Mouse (Mus musculus) thymus, adult 18-20 months (tissue): Measurements from ENCODE around the gene Lrch1.

Experiments
- DNase-seq, 2 experiments: peaks; one replicate each; pipeline ENCODE4 v3.0.0; 2022; ENCODE audit warnings: mixed read lengths in 2 of 2

Lrch1 gene

GRCm38 (mm10) chr14:74947376-74948013 is at the start of gene Lrch1:
TSS of gene Lrch1 (minus strand) at chr14:74947876.
- DNase-seq, result peak; percentile 74 to 81

DNA sequence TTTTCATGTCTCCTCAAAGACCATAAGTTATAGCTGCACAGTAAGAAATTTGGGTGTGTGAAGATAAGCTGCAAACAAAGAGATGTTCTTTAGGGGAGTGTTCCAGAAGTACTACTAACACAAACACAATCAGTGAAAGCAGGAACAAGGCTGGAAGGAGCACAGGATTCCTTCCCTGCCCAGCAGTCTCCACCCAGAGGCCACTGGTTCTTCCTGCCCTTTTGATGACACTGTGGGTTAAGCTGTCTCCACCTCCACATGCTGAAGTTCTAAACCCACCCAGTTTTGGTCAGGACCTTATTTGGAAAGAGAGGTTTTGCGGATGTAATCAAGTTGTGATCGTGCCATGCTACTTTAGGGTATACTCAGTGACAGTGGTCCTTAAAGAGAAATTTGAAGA is 49.4 kb upstream of the Lrch1 start:
- DNase-seq, result no peak

DNA sequence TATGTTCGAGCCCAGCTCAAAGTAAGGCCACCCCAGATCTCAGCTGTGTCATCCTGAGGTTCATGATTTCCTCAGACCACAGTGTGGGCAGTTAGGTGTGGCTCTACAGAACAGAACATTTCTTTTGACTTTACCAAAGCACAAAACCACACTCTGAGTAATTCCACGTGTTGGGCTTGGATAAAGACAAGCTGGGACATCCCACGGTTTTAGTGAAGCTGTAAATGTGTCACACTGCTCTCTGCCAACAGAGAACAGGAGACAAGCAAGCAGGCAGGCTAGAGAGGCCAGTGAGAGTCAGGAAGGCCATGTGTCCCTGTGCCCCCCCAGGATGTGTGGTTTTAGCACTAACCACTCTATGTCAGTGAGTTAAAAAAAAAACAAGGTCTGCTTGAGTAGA is 48.9 kb upstream of the Lrch1 start:
- DNase-seq, result no peak

DNA sequence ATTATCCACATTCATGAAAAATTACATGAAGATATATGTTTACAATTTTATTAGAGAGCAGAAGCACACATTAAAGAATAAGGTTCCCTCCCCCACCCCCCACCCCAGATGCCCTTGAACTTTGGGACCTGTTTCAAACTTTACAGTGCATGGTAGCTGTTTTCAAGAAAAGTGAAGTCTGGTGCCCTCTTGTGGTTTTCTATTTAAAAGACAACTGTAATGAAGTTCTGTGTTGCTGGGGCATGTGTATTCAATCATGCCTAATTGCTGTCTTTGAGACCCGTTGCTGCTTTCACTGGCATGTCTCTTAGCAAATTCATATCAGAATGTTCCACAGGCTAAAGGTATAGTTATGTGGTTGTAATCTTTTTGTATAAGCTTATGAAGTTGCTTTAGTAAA is 42.8 kb upstream of the Lrch1 start:
- no peak for DNase-seq

GRCm38 (mm10) chr14:74989909-74990308 is 42.2 kb upstream of the Lrch1 start:
- DNase-seq, result no peak

DNA sequence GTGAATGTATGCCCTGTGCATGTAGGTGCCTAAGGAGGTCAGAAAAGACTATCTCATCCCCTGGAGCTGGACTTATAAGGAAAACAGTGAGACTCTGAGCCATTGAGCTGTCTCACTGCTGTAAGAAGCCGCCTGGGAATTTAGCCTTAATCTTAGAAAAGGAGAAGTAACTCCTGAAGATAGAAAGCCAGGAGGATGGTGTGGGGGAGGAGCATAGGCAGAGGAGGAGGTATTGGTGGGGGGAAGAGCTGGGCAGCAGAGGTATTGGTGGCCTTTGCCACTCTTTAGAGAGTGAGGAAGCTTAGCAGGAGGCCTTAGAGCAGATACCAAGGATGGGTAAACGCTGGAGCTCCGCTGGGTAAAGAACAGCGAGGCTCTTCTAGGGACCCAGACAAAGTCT is 41.6 kb upstream of the Lrch1 start:
- no peak for DNase-seq

- DNase-seq, result no peak
These were observed 38.9 kb upstream of the Lrch1 start for GRCm38 (mm10) chr14:74986527-74986926.

- DNase-seq, result no peak
These were observed 38.0 kb upstream of the Lrch1 start for GRCm38 (mm10) chr14:74985658-74986057.

- no peak for DNase-seq
These were observed 37.2 kb upstream of the Lrch1 start for GRCm38 (mm10) chr14:74984817-74985391.

DNA sequence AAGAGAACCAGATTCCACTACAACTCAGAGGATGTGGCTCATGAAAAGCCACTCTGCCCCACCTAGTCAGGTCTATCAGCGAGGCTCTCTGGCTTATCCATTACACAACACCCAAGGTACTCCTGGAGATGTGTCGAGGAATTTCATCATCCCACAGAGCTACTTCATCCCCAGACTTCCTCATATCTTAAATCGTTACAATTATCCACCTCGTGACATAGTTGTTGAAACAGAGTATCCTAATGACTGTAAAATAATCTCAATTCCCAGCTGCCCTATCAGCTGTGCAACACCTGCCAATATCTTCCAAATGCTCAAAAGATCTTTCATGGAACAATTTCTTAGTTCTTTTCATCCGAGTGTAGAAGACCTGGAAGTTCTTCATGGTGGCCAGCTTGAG is 35.4 kb upstream of the Lrch1 start:
- DNase-seq, result no peak

- DNase-seq, result no peak
These were observed 33.3 kb upstream of the Lrch1 start for GRCm38 (mm10) chr14:74981016-74981415.

GRCm38 (mm10) chr14:74976972-74977371 is 29.3 kb upstream of the Lrch1 start:
- DNase-seq, result no peak

DNA sequence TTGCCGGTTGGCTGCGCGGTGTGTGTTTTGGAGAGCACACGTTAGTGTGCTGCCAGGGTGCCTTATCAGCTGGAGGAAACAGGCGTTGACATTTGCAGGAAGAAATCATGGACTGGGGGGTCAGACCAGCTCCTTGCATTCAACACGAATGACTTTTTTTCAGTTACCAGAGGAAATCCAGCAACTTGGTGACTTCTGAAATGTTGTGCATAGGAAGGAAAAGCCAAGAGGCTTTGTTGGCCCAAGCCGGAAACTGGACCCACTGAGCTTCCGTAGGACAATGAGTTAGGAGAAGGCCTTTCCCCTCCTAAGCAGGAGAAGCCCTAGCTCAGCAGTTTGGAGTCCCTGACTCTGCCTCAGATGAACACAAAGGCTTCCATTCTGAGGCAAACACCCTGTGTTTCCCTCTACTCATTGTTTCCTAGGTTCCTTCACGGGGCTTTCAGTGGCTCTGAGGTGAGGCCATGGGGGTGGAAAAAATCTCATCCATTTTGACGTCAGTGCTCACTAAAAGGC is 26.5 kb upstream of the Lrch1 start:
- no peak for DNase-seq

DNA sequence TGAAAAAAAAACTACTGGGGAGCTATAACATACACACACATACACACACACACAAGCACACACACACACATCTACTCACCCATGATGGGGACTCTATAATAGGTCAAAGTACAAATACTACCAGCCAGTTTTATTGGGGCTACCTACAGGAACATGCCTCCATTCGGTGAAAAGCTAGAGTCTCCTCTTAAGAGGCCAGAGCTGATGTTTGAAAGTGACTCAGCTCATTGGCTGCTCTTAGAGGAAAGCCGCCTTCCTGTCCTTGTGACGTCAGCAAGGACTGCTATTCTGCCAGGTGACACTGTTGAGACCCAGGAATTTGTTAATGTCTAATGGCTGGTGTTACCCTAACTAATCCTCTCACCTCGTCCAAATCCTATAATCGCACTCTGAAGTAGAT is 25.0 kb upstream of the Lrch1 start:
- no peak for DNase-seq

DNA sequence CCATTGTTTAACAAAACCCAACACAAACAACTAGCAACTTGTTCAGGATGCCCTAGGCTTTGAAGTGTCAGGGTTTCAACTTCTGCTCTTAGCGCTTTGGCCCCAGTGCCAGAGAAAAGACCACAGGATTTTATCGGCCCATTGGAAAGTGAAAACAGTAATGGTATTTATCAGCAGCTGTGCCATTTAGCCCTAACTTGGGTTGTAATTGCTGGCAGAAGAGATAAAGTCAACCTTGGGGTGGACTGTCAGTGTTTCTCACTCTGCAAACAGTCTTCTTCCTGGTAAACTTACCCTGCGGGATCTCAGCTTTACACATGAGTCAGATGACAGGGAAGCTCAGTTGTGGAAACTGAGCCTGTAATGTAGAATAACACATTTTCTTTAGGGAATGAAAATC is 24.5 kb upstream of the Lrch1 start:
- no peak for DNase-seq

- no peak for DNase-seq
These were observed 15.7 kb upstream of the Lrch1 start for GRCm38 (mm10) chr14:74963402-74963764.

- no peak for DNase-seq
These were observed 15.2 kb upstream of the Lrch1 start for GRCm38 (mm10) chr14:74962713-74963401.

DNA sequence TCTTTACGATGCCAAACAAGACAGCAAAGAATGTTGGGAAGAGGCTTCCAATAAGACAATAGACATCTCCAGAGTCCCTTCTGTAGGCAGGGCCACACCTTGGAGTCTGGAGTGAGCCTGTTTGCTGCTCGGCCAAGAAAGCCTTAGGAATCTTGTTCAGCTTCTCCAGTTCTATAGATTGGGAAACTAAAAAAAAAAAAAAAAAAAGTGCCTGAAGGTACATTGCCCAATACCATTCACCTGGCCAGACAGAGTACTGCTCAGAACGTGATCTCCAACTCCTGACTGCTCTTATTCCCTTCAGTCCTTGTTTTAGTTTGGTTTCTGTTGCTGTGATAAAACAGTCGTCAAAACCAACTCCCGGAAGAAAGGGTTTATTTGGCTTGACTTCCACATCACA is 12.9 kb upstream of the Lrch1 start:
- DNase-seq, result no peak

- DNase-seq, result no peak
These were observed 9.0 kb upstream of the Lrch1 start for GRCm38 (mm10) chr14:74956702-74957101.

DNA sequence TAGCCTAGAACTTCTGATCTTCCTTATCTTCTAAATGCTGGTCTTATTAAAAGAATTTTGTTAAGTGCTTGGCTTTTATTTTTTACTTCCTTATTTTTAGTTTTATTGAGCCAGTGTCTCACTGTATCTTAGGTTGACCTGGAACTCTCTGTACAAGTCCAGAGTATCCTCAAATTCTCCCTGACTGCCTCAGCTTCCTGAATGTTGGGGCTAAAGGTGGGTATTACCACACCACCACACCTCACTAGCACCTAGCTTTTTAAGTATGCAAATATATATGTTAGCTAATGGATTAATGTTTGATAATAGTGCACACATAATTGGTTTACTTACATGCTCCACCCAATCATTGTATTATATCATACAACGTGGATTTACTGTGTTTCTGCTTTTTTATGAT is 8.6 kb upstream of the Lrch1 start:
- DNase-seq, result no peak

- peak; percentile 41 to 46 for DNase-seq
These were observed 957 bp upstream of the Lrch1 start for GRCm38 (mm10) chr14:74948426-74949240.

DNA sequence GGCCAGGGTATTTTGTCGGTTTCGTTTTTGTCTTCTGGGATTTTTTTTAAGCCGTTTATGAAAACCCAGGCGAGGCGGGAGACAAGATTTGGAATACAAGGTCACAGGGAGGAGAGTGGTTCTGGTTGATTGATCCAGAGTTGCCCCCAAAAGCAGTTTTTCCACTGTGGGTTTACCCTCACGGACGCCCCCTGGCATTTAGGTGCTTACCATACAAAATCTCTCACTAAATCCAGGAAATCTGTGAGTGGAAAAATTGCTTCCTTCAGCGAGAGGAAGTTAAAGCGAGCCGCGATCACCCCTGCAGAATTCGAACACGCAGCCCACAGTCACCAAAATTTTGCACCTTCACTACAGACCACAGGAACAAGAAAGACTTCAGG is 329 bp upstream of the Lrch1 start:
- no peak for DNase-seq

- peak; percentile 81 to 87 for DNase-seq
These were observed 813 bp downstream of the Lrch1 start for GRCm38 (mm10) chr14:74946751-74947375.
